Mouse (Mus musculus): ENCODE measurements around the gene Oxct1. TPM values are rescaled to one million over a fixed set of nuclear protein-coding genes. Genes with fewer than 3 reads are reported as not detected.

The Oxct1 gene
- polyA plus RNA-seq (2014; fragmentation: Nextera tagmentation; extraction: Ambion mirVana): 188 and 196 TPM in 2 replicates

GRCm38 (mm10) chr15:4026231-4026773, at the start of gene Oxct1:
TSS of gene Oxct1 (plus strand) at chr15:4026383.
- Histone ChIP-seq H3K4me2 (ENCODE audit: low read depth, low read length, severe bottlenecking) (peak within 1 kb of the TSS; percentile 80), H3K4me1 (replicated peaks; ENCODE audit: control insufficient read depth, insufficient read depth, low read length) (no peaks in the 10 kb centered on the region; the same call in 1 of the 2 replicates), H3K27ac (ENCODE audit: low read depth, low read length) (peak within 1 kb of the TSS; percentile 85), H3K4me3 (ENCODE audit: low read depth, low read length) (peak within 1 kb of the TSS; percentile 71), H3K9ac (ENCODE audit: low read length) (peak within 1 kb of the TSS; percentile 84), H3K27me3 (ENCODE audit: control insufficient read depth, insufficient read depth, low read length) (no peaks in the 10 kb centered on the region), H3K9me3 (ENCODE audit: control insufficient read depth, low read length) (no peaks in the 10 kb centered on the region), H3K36me3 (ENCODE audit: control insufficient read depth, insufficient read depth, low read length) (no peaks in the 10 kb centered on the region)
- under 1% methylated on average over 44 of the region's 45 CpGs for WGBS
- peak; percentile 93 for DNase-seq (ENCODE audit: low spot score)
- ATAC-seq (replicated peaks; ENCODE audit: low FRiP score): peak; percentile 96

- no peak for DNase-seq (ENCODE audit: low spot score)
- no peaks in the 10 kb centered on the region for H3K36me3 ChIP-seq (ENCODE audit: control insufficient read depth, insufficient read depth, low read length)
- H3K27me3 ChIP-seq (ENCODE audit: control insufficient read depth, insufficient read depth, low read length): no peaks in the 10 kb centered on the region
- no peak overlapping the region for H3K4me2 ChIP-seq (ENCODE audit: low read depth, low read length, severe bottlenecking)
- ATAC-seq (replicated peaks; ENCODE audit: low FRiP score): peak; percentile 21; the same call in 1 of the 2 replicates
- WGBS: 91% methylated on average over 2 of the region's 2 CpGs
- H3K9me3 ChIP-seq (ENCODE audit: control insufficient read depth, low read length): no peaks in the 10 kb centered on the region
- H3K9ac ChIP-seq (ENCODE audit: low read length): no peak overlapping the region
- H3K27ac ChIP-seq (ENCODE audit: low read depth, low read length): no peak overlapping the region
- H3K4me3 ChIP-seq (ENCODE audit: low read depth, low read length): no peak overlapping the region
- H3K4me1 ChIP-seq (replicated peaks; ENCODE audit: control insufficient read depth, insufficient read depth, low read length): no peaks in the 10 kb centered on the region
These were observed 47.9 kb upstream of the Oxct1 start for GRCm38 (mm10) chr15:3978279-3978678.

- no peaks in the 10 kb centered on the region for H3K36me3 ChIP-seq (ENCODE audit: control insufficient read depth, insufficient read depth, low read length)
- H3K9ac ChIP-seq (ENCODE audit: low read length): peak within 1 kb of the TSS; percentile 94
- peak within 1 kb of the TSS; percentile 71 for H3K4me2 ChIP-seq (ENCODE audit: low read depth, low read length, severe bottlenecking)
- WGBS: 3% methylated on average over 58 of the region's 61 CpGs
- no peaks in the 10 kb centered on the region for H3K27me3 ChIP-seq (ENCODE audit: control insufficient read depth, insufficient read depth, low read length)
- H3K9me3 ChIP-seq (ENCODE audit: control insufficient read depth, low read length): no peaks in the 10 kb centered on the region
- peak within 1 kb of the TSS; percentile 61 for H3K4me3 ChIP-seq (ENCODE audit: low read depth, low read length)
- ATAC-seq (replicated peaks; ENCODE audit: low FRiP score): peak; percentile 94
- peak within 1 kb of the TSS; percentile 79 for H3K27ac ChIP-seq (ENCODE audit: low read depth, low read length)
- peak; percentile 79 for DNase-seq (ENCODE audit: low spot score)
- H3K4me1 ChIP-seq (replicated peaks; ENCODE audit: control insufficient read depth, insufficient read depth, low read length): no peaks in the 10 kb centered on the region
These were observed 46.9 kb upstream of the Oxct1 start, which contains the start of gene Fbxo4 for GRCm38 (mm10) chr15:3979061-3979848. TSS of gene Fbxo4 (minus strand) at chr15:3979573.

GRCm38 (mm10) chr15:3979871-3980270, 46.3 kb upstream of the Oxct1 start:
- peak overlapping the region; percentile 94 for H3K9ac ChIP-seq (ENCODE audit: low read length)
- peak overlapping the region; percentile 79; the same call in 1 of the 2 replicates for H3K27ac ChIP-seq (ENCODE audit: low read depth, low read length)
- ATAC-seq (replicated peaks; ENCODE audit: low FRiP score) (no peak), DNase-seq (ENCODE audit: low spot score) (no peak)
- no peaks in the 10 kb centered on the region for H3K27me3 ChIP-seq (ENCODE audit: control insufficient read depth, insufficient read depth, low read length)
- H3K36me3 ChIP-seq (ENCODE audit: control insufficient read depth, insufficient read depth, low read length): no peaks in the 10 kb centered on the region
- no peaks in the 10 kb centered on the region for H3K9me3 ChIP-seq (ENCODE audit: control insufficient read depth, low read length)
- 86% methylated on average over 3 of the region's 3 CpGs for WGBS
- no peaks in the 10 kb centered on the region for H3K4me1 ChIP-seq (replicated peaks; ENCODE audit: control insufficient read depth, insufficient read depth, low read length)
- peak overlapping the region; percentile 61; the same call in 1 of the 2 replicates for H3K4me3 ChIP-seq (ENCODE audit: low read depth, low read length)
- no peak overlapping the region; the same call in 1 of the 2 replicates for H3K4me2 ChIP-seq (ENCODE audit: low read depth, low read length, severe bottlenecking)

- WGBS: 94% methylated on average over 5 of the region's 5 CpGs
- peaks cover 2% of the 10 kb centered on the region; the same call in 1 of the 2 replicates for H3K36me3 ChIP-seq (ENCODE audit: control insufficient read depth, insufficient read depth, low read length)
- H3K4me1 ChIP-seq (replicated peaks; ENCODE audit: control insufficient read depth, insufficient read depth, low read length): no peaks in the 10 kb centered on the region
- no peaks in the 10 kb centered on the region for H3K9me3 ChIP-seq (ENCODE audit: control insufficient read depth, low read length)
- DNase-seq (ENCODE audit: low spot score) (no peak), ATAC-seq (replicated peaks; ENCODE audit: low FRiP score) (no peak)
- no peak overlapping the region for H3K4me3 ChIP-seq (ENCODE audit: low read depth, low read length)
- no peak overlapping the region for H3K9ac ChIP-seq (ENCODE audit: low read length)
- no peak overlapping the region for H3K4me2 ChIP-seq (ENCODE audit: low read depth, low read length, severe bottlenecking)
- H3K27me3 ChIP-seq (ENCODE audit: control insufficient read depth, insufficient read depth, low read length): no peaks in the 10 kb centered on the region
- H3K27ac ChIP-seq (ENCODE audit: low read depth, low read length): no peak overlapping the region
These were observed 43.5 kb upstream of the Oxct1 start for GRCm38 (mm10) chr15:3982732-3983131.

DNA sequence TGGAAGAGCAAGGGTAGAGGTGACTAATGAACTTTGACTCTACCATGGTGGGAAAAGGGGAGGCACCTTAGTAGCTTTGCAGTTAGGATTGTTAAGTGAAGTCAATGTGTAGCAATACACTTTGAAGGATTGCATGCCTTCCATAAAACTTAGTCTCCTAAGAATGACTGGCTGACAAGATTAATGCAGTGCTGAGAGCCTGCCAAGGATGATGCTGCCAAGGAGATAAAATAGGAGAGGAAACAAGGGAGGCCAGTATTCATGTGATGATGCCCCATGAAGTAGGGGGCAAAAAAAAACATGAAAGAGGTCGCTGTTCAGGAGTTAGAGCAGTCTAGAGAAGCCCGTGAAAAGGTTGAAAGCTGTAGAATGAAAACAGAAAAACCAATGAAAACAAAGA, 41.3 kb upstream of the Oxct1 start:
- Histone ChIP-seq H3K9me3 (ENCODE audit: control insufficient read depth, low read length) (no peaks in the 10 kb centered on the region), H3K9ac (ENCODE audit: low read length) (no peak overlapping the region), H3K4me2 (ENCODE audit: low read depth, low read length, severe bottlenecking) (no peak overlapping the region), H3K36me3 (ENCODE audit: control insufficient read depth, insufficient read depth, low read length) (peaks cover 9% of the 10 kb centered on the region; the same call in 1 of the 2 replicates), H3K27ac (ENCODE audit: low read depth, low read length) (no peak overlapping the region), H3K4me1 (replicated peaks; ENCODE audit: control insufficient read depth, insufficient read depth, low read length) (no peaks in the 10 kb centered on the region), H3K4me3 (ENCODE audit: low read depth, low read length) (no peak overlapping the region), H3K27me3 (ENCODE audit: control insufficient read depth, insufficient read depth, low read length) (no peaks in the 10 kb centered on the region)
- no peak for ATAC-seq (replicated peaks; ENCODE audit: low FRiP score)
- DNase-seq (ENCODE audit: low spot score): no peak
- 85% methylated on average over 2 of the region's 2 CpGs for WGBS

DNA sequence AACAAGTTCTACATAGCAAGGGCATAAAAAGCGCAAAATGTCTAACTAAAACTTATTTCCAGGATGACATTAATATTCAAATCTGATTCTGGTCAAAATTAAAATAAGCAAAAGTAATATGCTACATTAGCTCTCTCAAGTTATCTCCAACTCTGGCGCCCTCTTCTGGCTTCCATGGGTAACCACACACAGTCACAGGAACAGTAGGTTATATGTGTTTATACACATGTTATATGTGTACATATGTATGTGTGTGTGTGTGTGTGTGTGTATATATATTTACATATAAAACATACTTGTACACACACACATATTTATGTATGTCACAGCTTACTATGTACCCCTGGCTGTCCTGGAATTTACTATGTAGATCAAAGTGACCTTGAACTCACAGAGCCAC, 38.2 kb upstream of the Oxct1 start:
- WGBS: 61% methylated on average over 2 of the region's 2 CpGs
- Histone ChIP-seq H3K4me3 (ENCODE audit: low read depth, low read length) (no peak overlapping the region), H3K36me3 (ENCODE audit: control insufficient read depth, insufficient read depth, low read length) (peaks cover 9% of the 10 kb centered on the region; the same call in 1 of the 2 replicates), H3K27ac (ENCODE audit: low read depth, low read length) (no peak overlapping the region), H3K4me1 (replicated peaks; ENCODE audit: control insufficient read depth, insufficient read depth, low read length) (no peaks in the 10 kb centered on the region), H3K9me3 (ENCODE audit: control insufficient read depth, low read length) (no peaks in the 10 kb centered on the region), H3K4me2 (ENCODE audit: low read depth, low read length, severe bottlenecking) (no peak overlapping the region), H3K27me3 (ENCODE audit: control insufficient read depth, insufficient read depth, low read length) (no peaks in the 10 kb centered on the region), H3K9ac (ENCODE audit: low read length) (no peak overlapping the region)
- DNase-seq (ENCODE audit: low spot score): peak; percentile 51
- ATAC-seq (replicated peaks; ENCODE audit: low FRiP score): no peak

DNA sequence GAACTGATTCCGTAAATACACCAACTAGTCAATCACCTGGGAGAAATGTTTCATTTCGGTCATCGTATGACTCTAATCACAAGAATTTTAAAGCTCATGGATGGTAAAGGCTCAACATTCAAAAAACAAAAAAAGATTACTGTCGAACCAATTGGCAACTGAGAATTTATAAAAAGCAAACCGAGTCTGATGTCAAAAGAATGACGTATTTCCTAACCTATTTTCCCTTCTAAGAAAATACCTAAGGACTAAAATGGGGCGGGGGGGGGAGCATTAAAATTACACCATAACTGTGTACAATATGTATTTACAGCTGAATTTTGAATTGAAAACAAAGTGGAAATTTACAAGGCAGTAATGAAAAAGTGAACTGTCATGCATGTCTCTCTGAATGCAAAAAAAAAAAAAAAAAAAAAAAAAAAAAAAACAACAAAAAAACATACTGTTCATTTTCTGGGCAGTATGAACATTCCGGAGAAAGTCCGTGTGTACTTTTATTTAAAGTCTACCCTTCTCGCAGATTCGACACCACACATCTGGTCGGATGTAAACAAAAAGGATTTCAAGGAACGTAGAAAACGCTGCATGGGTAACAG, 31.2 kb upstream of the Oxct1 start:
- peak overlapping the region; percentile 43 for H3K4me2 ChIP-seq (ENCODE audit: low read depth, low read length, severe bottlenecking)
- peak overlapping the region; percentile 80 for H3K27ac ChIP-seq (ENCODE audit: low read depth, low read length)
- 27% methylated on average over 14 of the region's 14 CpGs for WGBS
- H3K4me3 ChIP-seq (ENCODE audit: low read depth, low read length): peak overlapping the region; percentile 72
- H3K27me3 ChIP-seq (ENCODE audit: control insufficient read depth, insufficient read depth, low read length): no peaks in the 10 kb centered on the region
- ATAC-seq (replicated peaks; ENCODE audit: low FRiP score) (no peak), DNase-seq (ENCODE audit: low spot score) (no peak)
- peak overlapping the region; percentile 77 for H3K9ac ChIP-seq (ENCODE audit: low read length)
- H3K36me3 ChIP-seq (ENCODE audit: control insufficient read depth, insufficient read depth, low read length): no peaks in the 10 kb centered on the region; the same call in 1 of the 2 replicates
- no peaks in the 10 kb centered on the region for H3K9me3 ChIP-seq (ENCODE audit: control insufficient read depth, low read length)
- H3K4me1 ChIP-seq (replicated peaks; ENCODE audit: control insufficient read depth, insufficient read depth, low read length): no peaks in the 10 kb centered on the region

Data from forebrain, embryonic 11.5 days (tissue).